Mouse (Mus musculus): ENCODE results near the gene Heg1. TPM values are rescaled to one million over a fixed set of nuclear protein-coding genes. Genes with fewer than 3 reads are reported as not detected.

The Heg1 gene
- polyA plus RNA-seq, 1 experiment from 2014 or later = 11.1 TPM

GRCm38 (mm10) chr16:33742233-33742632 lies 58.1 kb downstream of the Heg1 start:
- WGBS = 61% methylated on average over 9 of the region's 9 CpGs
- peaks cover 12% of the 10 kb centered on the region for H3K36me3 ChIP-seq
- H3K9me3 ChIP-seq (replicated peaks) = no peaks in the 10 kb centered on the region
- H3K27ac ChIP-seq = peak overlapping the region; percentile 87
- no peaks in the 10 kb centered on the region for H3K27me3 ChIP-seq (ENCODE audit: low read depth, poor library complexity, severe bottlenecking)
- H3K4me1 ChIP-seq = peaks cover 57% of the 10 kb centered on the region
- no peak for DNase-seq (ENCODE audit: low spot score)
- H3K4me3 ChIP-seq = no peak overlapping the region

GRCm38 (mm10) chr16:33744622-33745419 lies 60.7 kb downstream of the Heg1 start:
- Histone ChIP-seq H3K27me3 (ENCODE audit: low read depth, poor library complexity, severe bottlenecking) (no peaks in the 10 kb centered on the region), H3K4me3 (no peak overlapping the region), H3K36me3 (peaks cover 15% of the 10 kb centered on the region), H3K4me1 (peaks cover 32% of the 10 kb centered on the region), H3K9me3 (replicated peaks) (no peaks in the 10 kb centered on the region), H3K27ac (no peak overlapping the region)
- no peak for DNase-seq (ENCODE audit: low spot score)
- WGBS = 67% methylated on average over 7 of the region's 7 CpGs

GRCm38 (mm10) chr16:33745457-33745856 lies 61.3 kb downstream of the Heg1 start:
- Histone ChIP-seq H3K9me3 (replicated peaks) (no peaks in the 10 kb centered on the region), H3K4me1 (peaks cover 25% of the 10 kb centered on the region), H3K27me3 (ENCODE audit: low read depth, poor library complexity, severe bottlenecking) (no peaks in the 10 kb centered on the region), H3K4me3 (no peak overlapping the region), H3K36me3 (peaks cover 15% of the 10 kb centered on the region), H3K27ac (no peak overlapping the region)
- WGBS = 94% methylated on average over 7 of the region's 7 CpGs
- no peak for DNase-seq (ENCODE audit: low spot score)

- Histone ChIP-seq H3K36me3 (peaks cover 15% of the 10 kb centered on the region), H3K9me3 (replicated peaks) (no peaks in the 10 kb centered on the region)
Observed at GRCm38 (mm10) chr16:33746074-33746676, 62.0 kb downstream of the Heg1 start.

GRCm38 (mm10) chr16:33747346-33747954 lies 63.3 kb downstream of the Heg1 start:
- no peaks in the 10 kb centered on the region for H3K27me3 ChIP-seq (ENCODE audit: low read depth, poor library complexity, severe bottlenecking)
- H3K4me1 ChIP-seq = peaks cover 14% of the 10 kb centered on the region
- peaks cover 18% of the 10 kb centered on the region for H3K36me3 ChIP-seq
- 73% methylated on average over 7 of the region's 7 CpGs for WGBS
- DNase-seq (ENCODE audit: low spot score) = no peak
- H3K9me3 ChIP-seq (replicated peaks) = no peaks in the 10 kb centered on the region
- no peak overlapping the region for H3K4me3 ChIP-seq
- H3K27ac ChIP-seq = no peak overlapping the region

More at GRCm38 (mm10) chr16:33746074-33746676, 62.0 kb downstream of the Heg1 start:
- WGBS = 90% methylated on average over 10 of the region's 10 CpGs
- DNase-seq (ENCODE audit: low spot score) = no peak
- H3K4me1 ChIP-seq = peaks cover 21% of the 10 kb centered on the region
- H3K27ac ChIP-seq = no peak overlapping the region
- H3K27me3 ChIP-seq (ENCODE audit: low read depth, poor library complexity, severe bottlenecking) = no peaks in the 10 kb centered on the region
- H3K4me3 ChIP-seq = no peak overlapping the region

DNA sequence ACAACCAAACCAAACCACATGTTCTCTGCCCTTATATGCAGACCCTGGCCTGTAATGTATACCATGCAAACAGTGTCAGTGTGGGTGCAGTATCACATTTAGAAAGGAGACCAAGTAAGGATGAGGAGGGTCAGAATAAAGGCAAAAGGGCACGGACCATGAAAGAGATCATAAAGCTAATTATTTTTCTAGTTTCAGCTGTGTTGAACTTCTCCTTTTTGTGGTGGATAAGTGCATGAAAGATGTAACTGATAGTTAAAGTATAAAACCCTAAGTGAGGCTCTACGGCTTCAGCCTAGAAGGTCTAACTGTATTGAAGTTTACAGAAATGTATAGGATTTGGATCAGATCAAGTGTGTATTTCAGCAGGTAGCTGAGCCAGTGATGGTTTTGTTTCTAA lies 63.8 kb downstream of the Heg1 start:
- no peak overlapping the region for H3K4me3 ChIP-seq
- WGBS = 90% methylated on average over 2 of the region's 2 CpGs
- no peak for DNase-seq (ENCODE audit: low spot score)
- peaks cover 20% of the 10 kb centered on the region for H3K36me3 ChIP-seq
- peaks cover 11% of the 10 kb centered on the region; the same call in 1 of the 2 replicates for H3K4me1 ChIP-seq
- no peak overlapping the region for H3K27ac ChIP-seq
- no peaks in the 10 kb centered on the region for H3K27me3 ChIP-seq (ENCODE audit: low read depth, poor library complexity, severe bottlenecking)
- H3K9me3 ChIP-seq (replicated peaks) = no peaks in the 10 kb centered on the region

GRCm38 (mm10) chr16:33751152-33751551 lies 67.0 kb downstream of the Heg1 start:
- no peak for DNase-seq (ENCODE audit: low spot score)
- H3K4me1 ChIP-seq = peaks cover 8% of the 10 kb centered on the region; the same call in 1 of the 2 replicates
- H3K9me3 ChIP-seq (replicated peaks) = no peaks in the 10 kb centered on the region
- peak overlapping the region; percentile 27 for H3K4me3 ChIP-seq
- no peak overlapping the region for H3K27ac ChIP-seq
- WGBS = 21% methylated on average over 13 of the region's 13 CpGs
- H3K27me3 ChIP-seq (ENCODE audit: low read depth, poor library complexity, severe bottlenecking) = no peaks in the 10 kb centered on the region
- peaks cover 29% of the 10 kb centered on the region for H3K36me3 ChIP-seq

DNA sequence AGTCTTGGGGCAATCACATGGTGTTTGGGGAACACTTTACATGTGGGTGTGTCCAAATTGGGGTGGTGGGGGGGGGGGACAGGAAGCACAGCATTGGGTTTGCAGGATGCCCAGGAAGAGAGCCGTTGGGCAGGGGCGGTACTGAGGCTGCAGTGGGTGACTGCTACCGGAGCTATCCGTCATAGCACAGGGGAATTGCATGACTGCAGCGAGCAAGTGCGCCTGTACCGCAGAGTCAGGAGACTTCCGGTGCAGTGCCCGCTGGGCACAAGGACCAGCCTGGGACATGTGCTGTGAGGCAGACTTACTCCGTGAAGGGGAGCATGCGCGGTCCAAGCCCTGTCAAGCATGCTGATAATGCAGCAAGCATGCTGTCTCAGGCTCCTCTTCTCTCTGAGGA lies 67.4 kb downstream of the Heg1 start:
- Histone ChIP-seq H3K4me3 (peak overlapping the region; percentile 27), H3K4me1 (peaks cover 8% of the 10 kb centered on the region; the same call in 1 of the 2 replicates), H3K9me3 (replicated peaks) (no peaks in the 10 kb centered on the region), H3K27me3 (ENCODE audit: low read depth, poor library complexity, severe bottlenecking) (no peaks in the 10 kb centered on the region), H3K27ac (no peak overlapping the region), H3K36me3 (peaks cover 30% of the 10 kb centered on the region)
- no peak for DNase-seq (ENCODE audit: low spot score)
- WGBS = 50% methylated on average over 12 of the region's 12 CpGs

GRCm38 (mm10) chr16:33752904-33753578 lies 68.9 kb downstream of the Heg1 start:
- WGBS = 87% methylated on average over 8 of the region's 8 CpGs
- peaks cover 8% of the 10 kb centered on the region; the same call in 1 of the 2 replicates for H3K4me1 ChIP-seq
- DNase-seq (ENCODE audit: low spot score) = no peak
- H3K9me3 ChIP-seq (replicated peaks) = no peaks in the 10 kb centered on the region
- H3K27me3 ChIP-seq (ENCODE audit: low read depth, poor library complexity, severe bottlenecking) = no peaks in the 10 kb centered on the region
- H3K27ac ChIP-seq = no peak overlapping the region
- H3K4me3 ChIP-seq = no peak overlapping the region
- H3K36me3 ChIP-seq = peaks cover 33% of the 10 kb centered on the region

DNA sequence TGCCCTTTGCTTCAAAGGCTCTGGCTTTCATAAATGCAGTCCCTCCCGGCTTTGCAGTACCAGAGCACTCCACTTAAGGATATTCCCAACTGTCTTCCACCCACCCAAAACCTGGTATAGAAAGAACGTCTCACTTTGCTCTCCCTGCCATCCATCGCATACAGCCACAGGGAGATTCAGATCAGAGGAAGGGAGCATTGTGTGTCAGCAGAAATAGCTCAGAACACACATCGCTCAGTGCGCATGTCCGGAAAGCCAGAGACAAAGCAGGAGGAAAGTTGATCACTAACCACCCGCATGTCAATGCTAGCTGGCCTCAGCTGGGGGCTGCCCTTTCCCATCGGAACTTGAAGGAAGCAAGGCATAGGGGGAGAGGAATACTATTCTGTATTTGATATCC lies 71.1 kb downstream of the Heg1 start:
- no peaks in the 10 kb centered on the region for H3K27me3 ChIP-seq (ENCODE audit: low read depth, poor library complexity, severe bottlenecking)
- WGBS = 88% methylated on average over 8 of the region's 8 CpGs

DNA sequence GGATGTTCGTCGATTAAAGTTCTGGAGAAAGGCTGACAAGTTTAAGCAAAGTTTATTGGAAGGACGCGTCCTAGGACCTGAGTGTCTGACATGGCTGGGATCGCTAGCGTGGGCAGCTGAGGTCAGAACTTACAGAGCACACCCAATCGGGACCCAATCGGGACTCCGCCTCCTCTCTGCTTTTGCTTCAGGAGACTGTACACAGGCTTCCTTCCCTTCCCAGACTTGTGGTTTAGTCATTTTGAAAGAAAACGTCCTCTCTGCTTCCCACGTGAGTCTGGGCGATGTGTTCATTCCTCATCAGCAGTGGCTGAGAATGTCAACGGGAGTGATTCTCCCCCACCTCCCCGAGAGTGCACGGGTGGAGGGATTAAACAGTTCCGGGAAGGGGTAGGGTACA lies 71.8 kb downstream of the Heg1 start:
- WGBS = 70% methylated on average over 16 of the region's 16 CpGs
- Histone ChIP-seq H3K4me1 (peaks cover 8% of the 10 kb centered on the region; the same call in 1 of the 2 replicates), H3K27ac (no peak overlapping the region), H3K27me3 (ENCODE audit: low read depth, poor library complexity, severe bottlenecking) (no peaks in the 10 kb centered on the region), H3K4me3 (no peak overlapping the region), H3K36me3 (peaks cover 35% of the 10 kb centered on the region), H3K9me3 (replicated peaks) (no peaks in the 10 kb centered on the region)
- DNase-seq (ENCODE audit: low spot score) = no peak

More for the DNA sequence above, 71.1 kb downstream of the Heg1 start:
- Histone ChIP-seq H3K36me3 (peaks cover 33% of the 10 kb centered on the region), H3K9me3 (replicated peaks) (no peaks in the 10 kb centered on the region), H3K4me3 (no peak overlapping the region), H3K4me1 (peaks cover 8% of the 10 kb centered on the region; the same call in 1 of the 2 replicates), H3K27ac (no peak overlapping the region)
- no peak for DNase-seq (ENCODE audit: low spot score)

DNA sequence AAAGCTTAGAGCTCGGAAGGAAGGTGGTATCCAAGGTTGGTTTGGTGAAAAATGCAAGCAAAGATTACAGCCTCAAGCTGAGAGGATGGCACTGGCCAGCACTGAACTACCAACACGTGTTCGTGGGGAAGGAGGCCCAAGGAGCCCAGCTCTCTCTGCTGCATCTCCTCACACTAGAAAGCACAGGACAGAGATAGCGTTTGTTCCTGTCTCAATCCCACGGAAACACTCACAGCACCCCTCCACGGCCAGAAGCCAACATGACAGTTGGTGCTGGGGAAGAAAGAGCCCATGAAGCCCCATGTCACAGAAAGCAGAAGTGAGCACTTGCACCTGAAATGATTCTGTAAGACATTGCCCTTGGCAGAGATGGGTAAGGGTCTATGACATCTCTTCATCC lies 72.2 kb downstream of the Heg1 start:
- H3K27me3 ChIP-seq (ENCODE audit: low read depth, poor library complexity, severe bottlenecking) = no peaks in the 10 kb centered on the region
- no peak overlapping the region for H3K27ac ChIP-seq
- peaks cover 33% of the 10 kb centered on the region for H3K36me3 ChIP-seq
- no peak for DNase-seq (ENCODE audit: low spot score)
- H3K9me3 ChIP-seq (replicated peaks) = no peaks in the 10 kb centered on the region
- H3K4me3 ChIP-seq = no peak overlapping the region
- peaks cover 4% of the 10 kb centered on the region; the same call in 1 of the 2 replicates for H3K4me1 ChIP-seq
- WGBS = 62% methylated on average over 6 of the region's 6 CpGs

Data from limb, embryonic 10.5 days (tissue).